23 mouse cellular contexts compared by ENCODE assay signal in the genomic region with DNA sequence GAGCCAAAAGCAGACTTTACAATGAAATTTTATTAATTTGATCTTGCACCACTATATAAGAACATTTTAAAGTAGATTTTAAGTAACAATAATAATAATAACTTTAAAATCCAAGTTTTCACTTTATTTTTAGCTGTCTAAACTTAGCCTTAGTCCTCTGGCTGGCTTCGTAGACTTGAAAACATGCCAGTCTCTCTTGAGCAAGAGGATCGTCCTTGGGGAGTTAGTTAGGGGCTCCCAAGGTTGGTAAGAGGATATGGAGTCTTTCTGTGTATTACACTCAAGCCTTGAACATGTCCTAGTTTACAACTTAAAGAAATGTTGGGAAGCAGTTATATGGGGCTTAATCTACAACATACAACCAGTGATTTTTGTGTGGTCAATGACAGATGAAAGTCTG.
A peak's percentile ranks its signal among the peaks of the same experiment; 100 is the strongest.
DNase-seq lines count a peak whose midpoint lies in the region; ATAC-seq lines count a peak whose summit lies in the region.
"Had no signal": no experiment of that assay in that cellular context is flagged by ENCODE, and none has a peak within 500 bp of the region (broad histone marks: within the 10 kb centered on the region; RNA-seq: fewer than 3 reads in every experiment).

No protein-coding gene starts in this region.

- H3K4me2 ChIP-seq in heart, embryonic 11.5 days: no peak overlapping the region
- H3K4me2 ChIP-seq: hindbrain, embryonic 13.5 days; limb, embryonic 13.5 days; liver, embryonic 12.5 days; neural tube, embryonic 15.5 days had no signal

- no peak overlapping the region for H3K9ac ChIP-seq in heart, embryonic 11.5 days (ENCODE audit: low read depth, low read length)
- H3K9ac ChIP-seq: forebrain, postnatal 0 days; hindbrain, embryonic 13.5 days; limb, embryonic 13.5 days; liver, embryonic 12.5 days; neural tube, embryonic 15.5 days had no signal

- peak; percentile 17 for DNase-seq in gastrocnemius, adult 18-20 months (ENCODE audit: low spot score)
- DNase-seq in gastrocnemius, postnatal 10 days: no peak
- DNase-seq in heart, postnatal 36 days: peak; percentile 5 to 11
- peak; percentile 66 for DNase-seq in adrenal gland, adult 2 months
- DNase-seq in heart, postnatal 4 days: peak; percentile 5
- DNase-seq: cerebellum, adult 11-12 months; cerebellum, postnatal 10 days; forebrain, postnatal 0 days; kidney, adult 2 months; kidney, postnatal 14 days; layer of hippocampus, postnatal 36 days; lung, adult 18-20 months; lung, postnatal 10 days; retina, postnatal 1 day; thymus, postnatal 14 days had no signal

- intact Hi-C loops in heart, postnatal 36 days (cut with DNase I): no loop called here

- H3K9me3 ChIP-seq in heart, embryonic 11.5 days (replicated peaks; ENCODE audit: control insufficient read depth, low read length): no peaks in the 10 kb centered on the region
- H3K9me3 ChIP-seq: hindbrain, embryonic 13.5 days; limb, embryonic 13.5 days; liver, embryonic 12.5 days; midbrain, embryonic 10.5 days; neural tube, embryonic 15.5 days had no signal

- no peak overlapping the region for H3K27ac ChIP-seq in heart, embryonic 11.5 days (ENCODE audit: low read depth, low read length)
- H3K27ac ChIP-seq: hindbrain, embryonic 13.5 days; limb, embryonic 13.5 days; liver, embryonic 12.5 days; midbrain, embryonic 10.5 days; neural tube, embryonic 15.5 days had no signal

- H3K27me3 ChIP-seq in heart, embryonic 11.5 days (ENCODE audit: control insufficient read depth, insufficient read depth, low read length): no peaks in the 10 kb centered on the region
- H3K27me3 ChIP-seq: hindbrain, embryonic 13.5 days; limb, embryonic 13.5 days; liver, embryonic 12.5 days; neural tube, embryonic 15.5 days had no signal

- no peak for ATAC-seq in heart, embryonic 11.5 days (replicated peaks; ENCODE audit: insufficient number of reproducible peaks, low FRiP score, low TSS enrichment)
- ATAC-seq in inflammation-experienced regulatory T-cells, adult 6 months: no peak
- ATAC-seq: CD4-positive, CD25-positive, alpha-beta regulatory T cell, adult 4 months; forebrain, postnatal 0 days; liver, embryonic 12.5 days had no signal

- H3K4me3 ChIP-seq in heart, embryonic 11.5 days (ENCODE audit: low read depth, low read length): no peak overlapping the region
- H3K4me3 ChIP-seq: hindbrain, embryonic 13.5 days; limb, embryonic 13.5 days; liver, embryonic 12.5 days; midbrain, embryonic 10.5 days; neural tube, embryonic 15.5 days had no signal

- 63% methylated on average over 2 of the region's 2 CpGs for WGBS in heart, embryonic 11.5 days (ENCODE audit: insufficient replicate concordance)

- no peaks in the 10 kb centered on the region for H3K4me1 ChIP-seq in heart, embryonic 11.5 days (ENCODE audit: control insufficient read depth, insufficient read depth, low read length)
- H3K4me1 ChIP-seq: hindbrain, embryonic 13.5 days; limb, embryonic 13.5 days; liver, embryonic 12.5 days; midbrain, embryonic 10.5 days; neural tube, embryonic 15.5 days had no signal

- H3K36me3 ChIP-seq in heart, embryonic 11.5 days (ENCODE audit: control insufficient read depth, insufficient read depth, low read length): no peaks in the 10 kb centered on the region
- H3K36me3 ChIP-seq: hindbrain, embryonic 13.5 days; limb, embryonic 13.5 days; liver, embryonic 12.5 days; midbrain, embryonic 10.5 days; neural tube, embryonic 15.5 days had no signal
